Mouse (Mus musculus): ENCODE results near the gene Polr1e. TPM values are rescaled to one million over a fixed set of nuclear protein-coding genes. Genes with fewer than 3 reads are reported as not detected.
"Not testable (repeated sequence)": the region's sequence is repeated elsewhere in the genome, so short reads cannot be mapped to it uniquely, and the experiment has no call there.

Polr1e gene
- polyA plus RNA-seq, 1 experiment, result 29.0 TPM

- Histone ChIP-seq H3ac (ENCODE audit: control insufficient read depth, insufficient read length, low read depth) (no peak overlapping the region), H3K79me3 (ENCODE audit: low read depth) (no peaks in the 10 kb centered on the region), H3K79me2 (ENCODE audit: control insufficient read depth, insufficient read depth) (no peaks in the 10 kb centered on the region), H3K36me3 (ENCODE audit: control insufficient read depth, insufficient read depth) (no peaks in the 10 kb centered on the region), H3K27me3 (ENCODE audit: control insufficient read depth, insufficient read depth, insufficient read length) (no peaks in the 10 kb centered on the region), H3K4me3 (ENCODE audit: insufficient read depth, poor library complexity, severe bottlenecking) (no peak overlapping the region)
- TF ChIP-seq USF1 (IDR thresholded peaks at IDR 0.05; ENCODE audit: low read depth) (no peak), CTCF (IDR thresholded peaks at IDR 0.05; ENCODE audit: control insufficient read depth, insufficient read depth, insufficient read length) (no peak), MYOD1 (IDR thresholded peaks at IDR 0.05; ENCODE audit: control insufficient read depth, insufficient read length, low read depth) (no peak), MYOG (IDR thresholded peaks at IDR 0.05; ENCODE audit: control insufficient read depth, extremely low read depth, insufficient read length) (no peak)
Measured at GRCm38 (mm10) chr4:45047286-45047887, 29.0 kb downstream of the Polr1e start.

- Histone ChIP-seq H3ac (ENCODE audit: control insufficient read depth, insufficient read length, low read depth) (no peak overlapping the region), H3K36me3 (ENCODE audit: control insufficient read depth, insufficient read depth) (no peaks in the 10 kb centered on the region), H3K79me2 (ENCODE audit: control insufficient read depth, insufficient read depth) (no peaks in the 10 kb centered on the region), H3K27me3 (ENCODE audit: control insufficient read depth, insufficient read depth, insufficient read length) (no peaks in the 10 kb centered on the region), H3K79me3 (ENCODE audit: low read depth) (no peaks in the 10 kb centered on the region), H3K4me3 (ENCODE audit: insufficient read depth, poor library complexity, severe bottlenecking) (no peak overlapping the region)
- TF ChIP-seq MYOD1 (IDR thresholded peaks at IDR 0.05; ENCODE audit: control insufficient read depth, insufficient read length, low read depth), result no peak
- TF ChIP-seq MAX (IDR thresholded peaks at IDR 0.05), result no peak
- TF ChIP-seq FOSL1 (IDR thresholded peaks at IDR 0.05; ENCODE audit: insufficient read depth, low read length, poor library complexity, severe bottlenecking), result no peak
- no peak for TF ChIP-seq CTCF (IDR thresholded peaks at IDR 0.05; ENCODE audit: control insufficient read depth, insufficient read depth, insufficient read length)
- no peak for TF ChIP-seq USF1 (IDR thresholded peaks at IDR 0.05; ENCODE audit: low read depth)
- no peak for TF ChIP-seq CEBPB (IDR thresholded peaks at IDR 0.05; ENCODE audit: low read depth)
- TF ChIP-seq MYOG (IDR thresholded peaks at IDR 0.05; ENCODE audit: control insufficient read depth, extremely low read depth, insufficient read length), result no peak
Measured at GRCm38 (mm10) chr4:45047956-45048355, 29.6 kb downstream of the Polr1e start.

GRCm38 (mm10) chr4:45054862-45055261 is 36.5 kb downstream of the Polr1e start:
- H3ac ChIP-seq (ENCODE audit: control insufficient read depth, insufficient read length, low read depth), result no peak overlapping the region
- no peak overlapping the region for H3K4me3 ChIP-seq (ENCODE audit: insufficient read depth, poor library complexity, severe bottlenecking)
- no peaks in the 10 kb centered on the region for H3K36me3 ChIP-seq (ENCODE audit: control insufficient read depth, insufficient read depth)
- TF ChIP-seq MYOD1 (IDR thresholded peaks at IDR 0.05; ENCODE audit: control insufficient read depth, insufficient read length, low read depth) (no peak), FOSL1 (IDR thresholded peaks at IDR 0.05; ENCODE audit: insufficient read depth, low read length, poor library complexity, severe bottlenecking) (no peak), CEBPB (IDR thresholded peaks at IDR 0.05; ENCODE audit: low read depth) (no peak), USF1 (IDR thresholded peaks at IDR 0.05; ENCODE audit: low read depth) (no peak), CTCF (IDR thresholded peaks at IDR 0.05; ENCODE audit: control insufficient read depth, insufficient read depth, insufficient read length) (no peak), MYOG (IDR thresholded peaks at IDR 0.05; ENCODE audit: control insufficient read depth, extremely low read depth, insufficient read length) (no peak), MAX (IDR thresholded peaks at IDR 0.05) (no peak)
- no peaks in the 10 kb centered on the region for H3K27me3 ChIP-seq (ENCODE audit: control insufficient read depth, insufficient read depth, insufficient read length)
- H3K79me2 ChIP-seq (ENCODE audit: control insufficient read depth, insufficient read depth), result no peaks in the 10 kb centered on the region
- H3K79me3 ChIP-seq (ENCODE audit: low read depth), result no peaks in the 10 kb centered on the region

GRCm38 (mm10) chr4:45055451-45055850 is 37.1 kb downstream of the Polr1e start:
- Histone ChIP-seq H3ac (ENCODE audit: control insufficient read depth, insufficient read length, low read depth) (no peak overlapping the region), H3K4me3 (ENCODE audit: insufficient read depth, poor library complexity, severe bottlenecking) (no peak overlapping the region), H3K27me3 (ENCODE audit: control insufficient read depth, insufficient read depth, insufficient read length) (no peaks in the 10 kb centered on the region), H3K79me3 (ENCODE audit: low read depth) (no peaks in the 10 kb centered on the region), H3K79me2 (ENCODE audit: control insufficient read depth, insufficient read depth) (no peaks in the 10 kb centered on the region), H3K36me3 (ENCODE audit: control insufficient read depth, insufficient read depth) (no peaks in the 10 kb centered on the region)
- TF ChIP-seq MYOD1 (IDR thresholded peaks at IDR 0.05; ENCODE audit: control insufficient read depth, insufficient read length, low read depth) (no peak), MYOG (IDR thresholded peaks at IDR 0.05; ENCODE audit: control insufficient read depth, extremely low read depth, insufficient read length) (no peak), MAX (IDR thresholded peaks at IDR 0.05) (no peak), USF1 (IDR thresholded peaks at IDR 0.05; ENCODE audit: low read depth) (no peak), CTCF (IDR thresholded peaks at IDR 0.05; ENCODE audit: control insufficient read depth, insufficient read depth, insufficient read length) (no peak), FOSL1 (IDR thresholded peaks at IDR 0.05; ENCODE audit: insufficient read depth, low read length, poor library complexity, severe bottlenecking) (no peak), CEBPB (IDR thresholded peaks at IDR 0.05; ENCODE audit: low read depth) (no peak)

GRCm38 (mm10) chr4:45063836-45064235 is 45.5 kb downstream of the Polr1e start:
- not testable (repeated sequence) for H3K79me2 ChIP-seq (ENCODE audit: control insufficient read depth, insufficient read depth); H3K27me3 ChIP-seq (ENCODE audit: control insufficient read depth, insufficient read depth, insufficient read length); H3ac ChIP-seq (ENCODE audit: control insufficient read depth, insufficient read length, low read depth); H3K4me3 ChIP-seq (ENCODE audit: insufficient read depth, poor library complexity, severe bottlenecking); H3K79me3 ChIP-seq (ENCODE audit: low read depth); H3K36me3 ChIP-seq (ENCODE audit: control insufficient read depth, insufficient read depth)

GRCm38 (mm10) chr4:45064577-45064976 is 46.2 kb downstream of the Polr1e start:
- H3K79me2 ChIP-seq (ENCODE audit: control insufficient read depth, insufficient read depth), result no peaks in the 10 kb centered on the region
- H3K27me3 ChIP-seq (ENCODE audit: control insufficient read depth, insufficient read depth, insufficient read length), result no peaks in the 10 kb centered on the region
- H3ac ChIP-seq (ENCODE audit: control insufficient read depth, insufficient read length, low read depth), result no peak overlapping the region
- H3K4me3 ChIP-seq (ENCODE audit: insufficient read depth, poor library complexity, severe bottlenecking), result no peak overlapping the region
- TF ChIP-seq FOSL1 (IDR thresholded peaks at IDR 0.05; ENCODE audit: insufficient read depth, low read length, poor library complexity, severe bottlenecking) (no peak), MYOG (IDR thresholded peaks at IDR 0.05; ENCODE audit: control insufficient read depth, extremely low read depth, insufficient read length) (no peak), CEBPB (IDR thresholded peaks at IDR 0.05; ENCODE audit: low read depth) (no peak), MAX (IDR thresholded peaks at IDR 0.05) (no peak), CTCF (IDR thresholded peaks at IDR 0.05; ENCODE audit: control insufficient read depth, insufficient read depth, insufficient read length) (no peak), MYOD1 (IDR thresholded peaks at IDR 0.05; ENCODE audit: control insufficient read depth, insufficient read length, low read depth) (no peak), USF1 (IDR thresholded peaks at IDR 0.05; ENCODE audit: low read depth) (no peak)
- no peaks in the 10 kb centered on the region for H3K36me3 ChIP-seq (ENCODE audit: control insufficient read depth, insufficient read depth)
- no peaks in the 10 kb centered on the region for H3K79me3 ChIP-seq (ENCODE audit: low read depth)

All from C2C12 (cell line).